Mouse (Mus musculus): ENCODE measurements around the gene Etl4. TPM values are rescaled to one million over a fixed set of nuclear protein-coding genes. Genes with fewer than 3 reads are reported as not detected.
"Not testable (repeated sequence)": the region's sequence is repeated elsewhere in the genome, so short reads cannot be mapped to it uniquely, and the experiment has no call there.

Etl4 gene
- polyA plus RNA-seq, 1 experiment: 19.0 TPM

DNA sequence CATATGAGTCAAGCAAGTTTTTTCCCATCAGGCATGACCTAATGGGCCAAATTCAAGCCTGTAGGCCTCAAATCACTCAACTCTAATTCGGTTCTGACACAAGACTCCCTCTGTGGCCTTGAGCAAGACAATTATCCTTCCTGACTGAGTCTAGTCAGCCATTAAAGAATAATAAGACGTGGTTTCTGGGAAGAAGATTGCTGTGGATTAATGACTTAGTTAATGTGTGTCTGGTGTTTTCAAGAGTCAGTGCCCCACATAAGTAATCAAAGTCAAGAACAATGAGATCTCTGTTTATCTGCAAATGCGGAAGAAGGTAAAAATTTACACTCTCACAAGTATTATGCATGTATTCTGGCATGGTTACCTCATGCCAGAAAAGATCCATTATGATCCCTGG is 437.3 kb downstream of the Etl4 start:
- Histone ChIP-seq H3K4me3 (ENCODE audit: low read depth, low read length) (no peak overlapping the region), H3K4me1 (ENCODE audit: control insufficient read depth, insufficient read depth, insufficient read length, low read length) (no peaks in the 10 kb centered on the region), H3K27me3 (ENCODE audit: control insufficient read depth, insufficient read depth, low read length) (no peaks in the 10 kb centered on the region), H3K36me3 (ENCODE audit: control insufficient read depth, insufficient read depth, low read length) (no peaks in the 10 kb centered on the region), H3K27ac (ENCODE audit: insufficient read depth, low read depth, low read length) (no peak overlapping the region)
- no peak for TF ChIP-seq CTCF (IDR thresholded peaks at IDR 0.05; ENCODE audit: extremely low read depth, insufficient read length, insufficient replicate concordance, low read depth, low read length)
- no peak for TF ChIP-seq POLR2A (IDR thresholded peaks at IDR 0.05; ENCODE audit: low read depth, low read length)
- WGBS: 23% methylated on average over 3 of the region's 3 CpGs

DNA sequence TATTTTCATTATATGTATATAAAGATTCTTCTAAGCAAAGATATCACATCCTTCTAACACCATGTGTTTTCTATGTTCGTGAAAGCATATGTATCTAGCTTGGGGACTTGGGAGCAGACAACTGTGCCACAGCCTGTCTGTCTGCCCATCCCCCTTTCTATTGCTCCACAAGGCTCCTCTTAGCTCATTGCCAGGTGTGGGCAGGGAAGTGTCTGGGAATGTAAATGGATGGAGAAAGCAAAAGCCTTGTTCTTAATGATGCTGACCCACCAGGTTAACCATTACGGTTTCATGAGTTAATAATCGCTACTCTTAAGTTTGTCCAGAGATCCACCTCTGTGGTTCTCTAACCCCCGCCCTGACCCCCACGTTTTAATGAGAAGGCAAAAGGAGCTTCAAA is 439.7 kb downstream of the Etl4 start:
- TF ChIP-seq CTCF (IDR thresholded peaks at IDR 0.05; ENCODE audit: extremely low read depth, insufficient read length, insufficient replicate concordance, low read depth, low read length) (no peak), POLR2A (IDR thresholded peaks at IDR 0.05; ENCODE audit: low read depth, low read length) (no peak)
- no peaks in the 10 kb centered on the region for H3K4me1 ChIP-seq (ENCODE audit: control insufficient read depth, insufficient read depth, insufficient read length, low read length)
- no peaks in the 10 kb centered on the region for H3K36me3 ChIP-seq (ENCODE audit: control insufficient read depth, insufficient read depth, low read length)
- H3K27ac ChIP-seq (ENCODE audit: insufficient read depth, low read depth, low read length): no peak overlapping the region
- H3K4me3 ChIP-seq (ENCODE audit: low read depth, low read length): no peak overlapping the region
- H3K27me3 ChIP-seq (ENCODE audit: control insufficient read depth, insufficient read depth, low read length): no peaks in the 10 kb centered on the region
- WGBS: 85% methylated on average over 5 of the region's 5 CpGs

- Histone ChIP-seq H3K36me3 (ENCODE audit: control insufficient read depth, insufficient read depth, low read length) (no peaks in the 10 kb centered on the region), H3K4me3 (ENCODE audit: low read depth, low read length) (no peak overlapping the region), H3K27ac (ENCODE audit: insufficient read depth, low read depth, low read length) (no peak overlapping the region), H3K4me1 (ENCODE audit: control insufficient read depth, insufficient read depth, insufficient read length, low read length) (no peaks in the 10 kb centered on the region), H3K27me3 (ENCODE audit: control insufficient read depth, insufficient read depth, low read length) (no peaks in the 10 kb centered on the region)
- TF ChIP-seq POLR2A (IDR thresholded peaks at IDR 0.05; ENCODE audit: low read depth, low read length): no peak
- no peak for TF ChIP-seq CTCF (IDR thresholded peaks at IDR 0.05; ENCODE audit: extremely low read depth, insufficient read length, insufficient replicate concordance, low read depth, low read length)
Observed at GRCm38 (mm10) chr2:20352796-20353195, 443.2 kb downstream of the Etl4 start.

GRCm38 (mm10) chr2:20377026-20377425 is 467.4 kb downstream of the Etl4 start:
- Histone ChIP-seq H3K27ac (ENCODE audit: insufficient read depth, low read depth, low read length) (no peak overlapping the region), H3K4me3 (ENCODE audit: low read depth, low read length) (no peak overlapping the region), H3K36me3 (ENCODE audit: control insufficient read depth, insufficient read depth, low read length) (no peaks in the 10 kb centered on the region), H3K4me1 (ENCODE audit: control insufficient read depth, insufficient read depth, insufficient read length, low read length) (no peaks in the 10 kb centered on the region), H3K27me3 (ENCODE audit: control insufficient read depth, insufficient read depth, low read length) (no peaks in the 10 kb centered on the region)
- TF ChIP-seq POLR2A (IDR thresholded peaks at IDR 0.05; ENCODE audit: low read depth, low read length) (no peak), CTCF (IDR thresholded peaks at IDR 0.05; ENCODE audit: extremely low read depth, insufficient read length, insufficient replicate concordance, low read depth, low read length) (no peak)
- 79% methylated on average over 2 of the region's 2 CpGs for whole genome bisulfite sequencing

- H3K27ac ChIP-seq (ENCODE audit: insufficient read depth, low read depth, low read length); H3K27me3 ChIP-seq (ENCODE audit: control insufficient read depth, insufficient read depth, low read length); H3K4me1 ChIP-seq (ENCODE audit: control insufficient read depth, insufficient read depth, insufficient read length, low read length); H3K36me3 ChIP-seq (ENCODE audit: control insufficient read depth, insufficient read depth, low read length); H3K4me3 ChIP-seq (ENCODE audit: low read depth, low read length): not testable (repeated sequence)
- 96% methylated on average over 6 of the region's 8 CpGs for WGBS
Observed at GRCm38 (mm10) chr2:20380874-20381273, 471.3 kb downstream of the Etl4 start.

- no peak overlapping the region for H3K4me3 ChIP-seq (ENCODE audit: low read depth, low read length)
- no peaks in the 10 kb centered on the region for H3K27me3 ChIP-seq (ENCODE audit: control insufficient read depth, insufficient read depth, low read length)
- H3K4me1 ChIP-seq (ENCODE audit: control insufficient read depth, insufficient read depth, insufficient read length, low read length): no peaks in the 10 kb centered on the region
- H3K36me3 ChIP-seq (ENCODE audit: control insufficient read depth, insufficient read depth, low read length): no peaks in the 10 kb centered on the region
- no peak overlapping the region for H3K27ac ChIP-seq (ENCODE audit: insufficient read depth, low read depth, low read length)
- no peak for TF ChIP-seq CTCF (IDR thresholded peaks at IDR 0.05; ENCODE audit: extremely low read depth, insufficient read length, insufficient replicate concordance, low read depth, low read length)
- no peak for TF ChIP-seq POLR2A (IDR thresholded peaks at IDR 0.05; ENCODE audit: low read depth, low read length)
Observed at GRCm38 (mm10) chr2:20394083-20394482, 484.5 kb downstream of the Etl4 start.

DNA sequence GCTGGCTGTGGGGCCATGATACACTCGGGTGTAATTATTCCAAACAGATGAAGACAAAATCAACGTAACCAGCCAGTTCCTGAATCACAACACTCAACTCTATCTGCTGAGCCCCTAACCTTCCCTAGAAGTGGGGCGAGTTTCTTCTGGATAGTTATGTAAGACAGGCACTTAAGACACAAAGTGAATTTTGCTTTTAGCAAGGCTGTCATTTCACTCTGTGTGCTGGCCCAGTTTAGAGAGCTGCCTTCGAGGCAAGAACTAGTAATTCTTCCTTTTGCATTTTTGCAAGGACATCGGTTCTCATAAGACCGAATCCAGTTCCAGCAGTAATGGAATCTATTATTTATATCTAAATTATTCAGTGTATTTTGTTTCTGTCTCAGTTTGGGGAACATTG is 487.4 kb downstream of the Etl4 start:
- no peak overlapping the region for H3K27ac ChIP-seq (ENCODE audit: insufficient read depth, low read depth, low read length)
- H3K36me3 ChIP-seq (ENCODE audit: control insufficient read depth, insufficient read depth, low read length): no peaks in the 10 kb centered on the region
- TF ChIP-seq POLR2A (IDR thresholded peaks at IDR 0.05; ENCODE audit: low read depth, low read length) (no peak), CTCF (IDR thresholded peaks at IDR 0.05; ENCODE audit: extremely low read depth, insufficient read length, insufficient replicate concordance, low read depth, low read length) (no peak)
- H3K4me3 ChIP-seq (ENCODE audit: low read depth, low read length): no peak overlapping the region
- H3K4me1 ChIP-seq (ENCODE audit: control insufficient read depth, insufficient read depth, insufficient read length, low read length): no peaks in the 10 kb centered on the region
- WGBS: 84% methylated on average over 6 of the region's 6 CpGs
- H3K27me3 ChIP-seq (ENCODE audit: control insufficient read depth, insufficient read depth, low read length): no peaks in the 10 kb centered on the region

DNA sequence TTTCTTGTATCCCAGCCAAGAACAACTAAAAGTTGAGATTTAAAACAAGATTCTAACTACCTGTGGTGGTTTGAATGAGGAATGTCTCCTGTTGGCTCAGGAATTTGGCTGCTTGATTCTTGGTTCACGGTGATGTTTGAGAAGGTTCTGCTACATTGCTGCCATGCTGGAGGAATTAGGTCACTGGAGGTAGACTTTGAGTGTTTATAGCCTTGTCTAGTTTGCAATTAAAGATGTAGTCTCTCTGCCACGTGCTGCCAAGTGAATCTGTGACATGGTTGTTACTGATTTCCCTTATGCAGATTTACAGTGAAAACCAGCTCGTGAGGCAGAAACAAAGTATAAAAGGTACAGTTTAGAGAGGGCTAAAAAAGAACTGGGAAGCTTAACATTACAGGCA is 491.0 kb downstream of the Etl4 start:
- Histone ChIP-seq H3K36me3 (ENCODE audit: control insufficient read depth, insufficient read depth, low read length) (no peaks in the 10 kb centered on the region), H3K4me3 (ENCODE audit: low read depth, low read length) (no peak overlapping the region), H3K27me3 (ENCODE audit: control insufficient read depth, insufficient read depth, low read length) (no peaks in the 10 kb centered on the region), H3K4me1 (ENCODE audit: control insufficient read depth, insufficient read depth, insufficient read length, low read length) (no peaks in the 10 kb centered on the region), H3K27ac (ENCODE audit: insufficient read depth, low read depth, low read length) (no peak overlapping the region)
- WGBS: 65% methylated on average over 3 of the region's 3 CpGs
- TF ChIP-seq POLR2A (IDR thresholded peaks at IDR 0.05; ENCODE audit: low read depth, low read length) (no peak), CTCF (IDR thresholded peaks at IDR 0.05; ENCODE audit: extremely low read depth, insufficient read length, insufficient replicate concordance, low read depth, low read length) (no peak)

Data from small intestine, adult 2 months (tissue).